Mouse (Mus musculus) spleen, embryonic (tissue): ENCODE results near the gene Lep.

Source experiments
- CTCF ChIA-PET: fragments of 350-600 bp; sonication (Branson Sonifier 250); formaldehyde crosslinking; loops from one replicate; lab custom pipeline; 2022; lab: Charles Lee

Gene Lep

GRCm38 (mm10) chr6:29059846-29060685 lies at the start of gene Lep:
TSS of gene Lep (plus strand) at chr6:29060220.
- CTCF ChIA-PET: no interaction called here

GRCm38 (mm10) chr6:29011651-29012050 lies 48.4 kb upstream of the Lep start:
- CTCF ChIA-PET: no interaction called here

GRCm38 (mm10) chr6:29013216-29013615 lies 46.8 kb upstream of the Lep start:
- CTCF ChIA-PET: no interaction called here

GRCm38 (mm10) chr6:29016891-29017412 lies 43.1 kb upstream of the Lep start:
- CTCF ChIA-PET: no interaction called here

GRCm38 (mm10) chr6:29019756-29020720 lies 40.0 kb upstream of the Lep start:
- CTCF ChIA-PET: no interaction called here

- CTCF ChIA-PET: interaction anchor here (0.6 kb wide), 1 partner anchor 424 kb away, joined by 7 read pairs; no protein-coding TSS in a partner anchor
Measured at GRCm38 (mm10) chr6:29020937-29021336, 39.1 kb upstream of the Lep start.

- CTCF ChIA-PET: no interaction called here
Measured at GRCm38 (mm10) chr6:29021501-29021900, 38.5 kb upstream of the Lep start.

- CTCF ChIA-PET: no interaction called here
Measured at GRCm38 (mm10) chr6:29022115-29022514, 37.9 kb upstream of the Lep start.

DNA sequence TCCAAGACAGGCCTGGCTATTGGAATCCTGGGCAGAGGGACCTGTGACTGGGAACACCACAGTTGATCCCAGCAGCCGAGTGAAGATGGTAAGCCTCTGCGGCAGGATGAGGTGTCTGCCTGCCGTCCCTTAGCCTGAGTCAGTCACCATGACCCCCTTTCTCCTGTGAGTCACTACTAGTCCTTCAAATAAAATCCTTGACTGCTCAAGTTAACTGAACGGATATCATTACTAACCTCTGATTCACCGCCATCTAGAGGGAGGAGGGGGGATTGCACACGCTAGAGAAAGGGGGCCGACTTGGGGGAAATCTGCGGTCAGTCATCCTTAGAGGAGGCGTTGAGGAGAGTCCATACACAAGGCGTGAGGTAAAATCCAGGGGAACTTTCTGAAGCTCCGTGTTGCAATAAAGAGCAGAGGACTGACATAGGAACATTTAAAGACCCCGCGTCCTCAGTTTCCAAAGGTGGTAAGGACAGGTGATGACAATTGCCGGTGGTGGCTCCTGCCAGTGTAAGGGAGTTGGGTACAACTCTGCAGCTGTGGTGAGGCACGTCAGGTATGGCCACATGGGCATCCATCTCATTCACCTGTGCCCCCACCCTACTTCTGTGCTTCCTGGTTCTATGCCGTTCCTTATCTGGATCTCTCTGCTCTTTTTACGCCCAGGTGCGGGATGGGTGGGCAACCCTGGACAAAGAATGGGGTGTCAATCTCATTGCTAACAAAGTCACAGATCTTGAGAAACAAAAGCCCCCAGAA lies 36.6 kb upstream of the Lep start:
- CTCF ChIA-PET: no interaction called here

- CTCF ChIA-PET: no interaction called here
Measured at GRCm38 (mm10) chr6:29024000-29024417, 36.0 kb upstream of the Lep start.

DNA sequence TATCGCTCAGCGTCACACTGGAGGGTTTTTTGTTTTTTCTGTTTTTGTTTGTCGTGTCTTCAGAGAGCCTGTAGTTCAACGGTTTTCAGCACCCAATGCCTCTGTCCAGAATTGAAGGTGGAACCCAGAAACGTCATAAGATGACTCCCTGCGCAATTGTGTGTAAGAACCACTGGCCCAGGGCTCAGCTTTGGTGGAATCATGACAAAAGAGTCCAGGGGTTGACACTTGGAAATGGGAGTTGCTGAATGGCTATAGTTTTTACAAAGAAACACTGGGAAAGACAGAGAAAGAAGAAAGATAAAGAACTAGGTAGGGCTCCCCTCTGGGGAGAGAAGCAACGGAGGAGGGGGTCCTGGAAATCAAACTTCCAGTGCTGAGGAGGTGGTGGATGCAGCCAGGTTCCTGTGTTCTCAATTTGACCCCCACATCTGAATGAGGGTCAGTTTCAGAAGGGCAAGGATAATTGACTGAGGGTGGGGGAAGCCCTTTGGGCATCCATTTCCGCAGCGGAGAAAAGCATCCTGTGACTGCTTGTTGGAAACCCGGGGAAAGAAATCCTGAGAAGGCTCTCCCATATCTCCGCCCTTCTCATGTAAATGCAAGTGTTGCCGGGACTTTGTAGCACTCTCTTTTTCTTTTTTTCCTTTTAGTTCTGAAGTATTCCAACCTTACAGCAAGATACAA lies 34.1 kb upstream of the Lep start:
- CTCF ChIA-PET: no interaction called here

- CTCF ChIA-PET: no interaction called here
Measured at GRCm38 (mm10) chr6:29026766-29027165, 33.3 kb upstream of the Lep start.

- CTCF ChIA-PET: no interaction called here
Measured at GRCm38 (mm10) chr6:29028129-29028528, 31.9 kb upstream of the Lep start.

GRCm38 (mm10) chr6:29029521-29029920 lies 30.5 kb upstream of the Lep start:
- CTCF ChIA-PET: no interaction called here

DNA sequence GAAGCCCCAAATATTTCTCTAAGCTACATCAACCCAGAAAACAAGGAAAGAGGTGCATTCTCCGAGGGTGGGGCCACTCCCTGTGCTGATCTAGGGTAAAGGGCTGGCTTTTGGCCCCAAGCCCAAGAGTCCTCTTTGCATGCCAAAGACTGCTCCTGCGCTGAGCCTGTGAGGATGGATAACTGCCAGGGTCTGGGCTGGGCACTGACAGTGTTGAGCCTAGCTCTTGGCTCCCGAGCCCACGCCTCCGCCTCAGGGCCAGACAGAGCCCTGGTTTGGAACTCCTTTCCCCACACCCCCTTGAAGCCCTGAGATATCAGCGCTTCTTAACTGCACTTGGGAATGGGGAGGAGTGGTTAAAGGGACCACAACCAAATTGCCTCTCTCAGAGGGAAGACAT lies 28.8 kb upstream of the Lep start:
- CTCF ChIA-PET: no interaction called here

- CTCF ChIA-PET: no interaction called here
Measured at GRCm38 (mm10) chr6:29031704-29032310, 28.2 kb upstream of the Lep start.

DNA sequence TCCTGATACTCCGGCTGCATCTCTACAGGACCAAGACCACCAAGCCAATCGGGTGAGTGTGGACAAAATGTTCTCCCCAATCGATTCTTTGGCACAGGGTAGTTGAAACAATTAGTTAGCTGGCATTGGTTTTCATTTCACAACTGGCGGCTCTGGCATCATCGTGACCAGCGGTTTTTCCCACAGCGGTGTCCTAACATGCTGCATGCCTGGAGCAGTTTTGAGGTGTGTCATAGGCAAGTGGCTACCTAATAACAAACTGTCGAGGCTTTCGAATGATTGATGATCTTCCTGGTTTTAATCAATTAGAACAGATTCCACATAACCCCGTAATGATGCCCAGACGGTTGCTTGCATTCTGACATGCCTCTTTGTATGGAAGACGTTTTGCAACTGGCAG lies 27.6 kb upstream of the Lep start:
- CTCF ChIA-PET: no interaction called here

- CTCF ChIA-PET: interaction anchor here (0.6 kb wide), 1 partner anchor 65 kb away, joined by 4 read pairs; no protein-coding TSS in a partner anchor
Measured at GRCm38 (mm10) chr6:29033981-29034646, 25.9 kb upstream of the Lep start.

GRCm38 (mm10) chr6:29036698-29037097 lies 23.3 kb upstream of the Lep start:
- CTCF ChIA-PET: no interaction called here

- CTCF ChIA-PET: no interaction called here
Measured at GRCm38 (mm10) chr6:29040266-29040665, 19.8 kb upstream of the Lep start.
